ENCODE assay signal across 29 mouse cellular contexts in genomic region chr3:152172322-152172935, GRCm38 (mm10). TPM values are rescaled to one million over a fixed set of nuclear protein-coding genes. Genes with fewer than 3 reads are reported as not detected.
DNase-seq lines count a peak whose midpoint lies in the region; ATAC-seq and TF ChIP-seq lines count a peak whose summit lies in the region.
"Had no signal": no experiment of that assay in that cellular context is flagged by ENCODE, and none has a peak within 500 bp of the region (broad histone marks: within the 10 kb centered on the region; RNA-seq: fewer than 3 reads in every experiment).

No protein-coding gene starts in this region.

- H3K9ac ChIP-seq in lung, embryonic 16.5 days (ENCODE audit: low read length), result no peak overlapping the region
- H3K9ac ChIP-seq: embryonic facial prominence, embryonic 12.5 days; forebrain, embryonic 15.5 days; heart, embryonic 13.5 days; hindbrain, embryonic 14.5 days had no signal

- WGBS in lung, embryonic 16.5 days, result 27% methylated on average over 7 of the region's 7 CpGs
- 53% methylated on average over 7 of the region's 7 CpGs for WGBS in lung, adult 2 months

- peak overlapping the region; percentile 4 for H3K27ac ChIP-seq in lung, embryonic 16.5 days (ENCODE audit: low read length)
- no peak overlapping the region for H3K27ac ChIP-seq in layer of hippocampus, adult 2 months
- H3K27ac ChIP-seq: embryonic facial prominence, embryonic 12.5 days; forebrain, embryonic 10.5 days; forebrain, embryonic 15.5 days; gastrocnemius, adult 2 months; heart, adult 2 months; heart, embryonic 13.5 days; hindbrain, embryonic 14.5 days had no signal

- H3K4me2 ChIP-seq in lung, embryonic 16.5 days (ENCODE audit: low read depth, low read length), result no peak overlapping the region
- H3K4me2 ChIP-seq: embryonic facial prominence, embryonic 12.5 days; forebrain, embryonic 15.5 days; heart, embryonic 13.5 days; hindbrain, embryonic 14.5 days; midbrain, embryonic 11.5 days had no signal

- DNase-seq in kidney, postnatal 10 days, result peak; percentile 22
- DNase-seq in kidney, adult 18-20 months, result no peak
- DNase-seq in lung, adult 2 months, result no peak
- peak; percentile 70 for DNase-seq in lung, postnatal 36 days
- no peak for DNase-seq in adipocyte (ENCODE audit: low spot score)
- no peak for DNase-seq in layer of hippocampus, adult 2 months (ENCODE audit: low spot score in 2 of 2)
- DNase-seq: adrenal gland, postnatal 14 days; cerebellum, adult 11 months; cerebellum, adult 9-10 months; cerebellum, postnatal 36 days; gastrocnemius, adult 2 months; gastrocnemius, postnatal 36 days; heart, adult 2 months; heart, postnatal 10 days; kidney, postnatal 25 days; liver; right cerebral cortex, adult 18-20 months; thymus, postnatal 14 days had no signal

- H3K27me3 ChIP-seq in lung, embryonic 16.5 days (ENCODE audit: control insufficient read depth, insufficient read depth, low read depth, low read length), result no peaks in the 10 kb centered on the region
- H3K27me3 ChIP-seq: embryonic facial prominence, embryonic 12.5 days; forebrain, embryonic 15.5 days; heart, embryonic 13.5 days; Patski had no signal

- no peak overlapping the region for H3K4me3 ChIP-seq in lung, embryonic 16.5 days (ENCODE audit: low read length)
- no peak overlapping the region for H3K4me3 ChIP-seq in lung, adult 2 months (replicated peaks; ENCODE audit: extremely low read depth, low read depth, low read length)
- no peak overlapping the region for H3K4me3 ChIP-seq in layer of hippocampus, adult 2 months
- H3K4me3 ChIP-seq: embryonic facial prominence, embryonic 12.5 days; forebrain, embryonic 10.5 days; forebrain, embryonic 15.5 days; gastrocnemius, adult 2 months; heart, adult 2 months; heart, embryonic 13.5 days had no signal

- no peaks in the 10 kb centered on the region for H3K9me3 ChIP-seq in lung, embryonic 16.5 days (ENCODE audit: control insufficient read depth, low read length)
- H3K9me3 ChIP-seq: embryonic facial prominence, embryonic 12.5 days; forebrain, embryonic 10.5 days; forebrain, embryonic 15.5 days; heart, embryonic 13.5 days had no signal

- no peak for TF ChIP-seq CTCF in lung, adult 2 months (IDR thresholded peaks at IDR 0.05; ENCODE audit: insufficient read depth, low read length)
- no peak for TF ChIP-seq CTCF in layer of hippocampus, adult 2 months (conservative IDR thresholded peaks at IDR 0.05)

- H3K4me1 ChIP-seq in lung, embryonic 16.5 days (replicated peaks; ENCODE audit: control insufficient read depth, insufficient read depth, low read length), result peaks cover 21% of the 10 kb centered on the region
- peaks cover 13% of the 10 kb centered on the region for H3K4me1 ChIP-seq in lung, adult 2 months (ENCODE audit: control insufficient read depth, insufficient read depth, low read length)
- H3K4me1 ChIP-seq: embryonic facial prominence, embryonic 12.5 days; forebrain, embryonic 15.5 days had no signal

- no peaks in the 10 kb centered on the region for H3K36me3 ChIP-seq in lung, embryonic 16.5 days (ENCODE audit: control insufficient read depth, insufficient read depth, low read length)
- H3K36me3 ChIP-seq: embryonic facial prominence, embryonic 12.5 days; forebrain, embryonic 10.5 days; forebrain, embryonic 15.5 days; heart, embryonic 13.5 days had no signal

- TF ChIP-seq POLR2A in lung, adult 2 months (IDR thresholded peaks at IDR 0.05; ENCODE audit: borderline replicate concordance, extremely low read depth, low read depth, low read length), result no peak

- peak; percentile 69 for ATAC-seq in lung, embryonic 16.5 days (ENCODE audit: low read depth)
- ATAC-seq: forebrain, embryonic 15.5 days; midbrain, embryonic 16.5 days had no signal

RNA-seq across cellular contexts. Expression of gene Gipc2, which starts 6.4 kb away (rescaled TPM):
- 12.3 and 13.4 TPM in 2 replicates for polyA plus RNA-seq in lung, embryonic 16.5 days (2015; fragmentation: Nextera tagmentation; extraction: Ambion mirVana)
- 20.1 and 36.6 TPM in 2 replicates for polyA plus RNA-seq in lung, adult 2 months (2012; rRNA removed)
- total RNA-seq in layer of hippocampus, adult 2 months (2021), result 1 to 10 TPM in 1 of 2 experiments, under 1 TPM in 1; 0.98 to 1.3 TPM
- total RNA-seq: hematopoietic stem cell, adult 5-6 weeks; neutrophil, adult 5-6 weeks had no signal

RNA-seq across cellular contexts. Expression of gene Dnajb4, which starts 37.7 kb away (rescaled TPM):
- 44.0 and 44.8 TPM in 2 replicates for polyA plus RNA-seq in lung, embryonic 16.5 days (2015; fragmentation: Nextera tagmentation; extraction: Ambion mirVana)
- polyA plus RNA-seq in lung, adult 2 months (2012; rRNA removed), result 3.8 and 8.3 TPM in 2 replicates
- total RNA-seq in layer of hippocampus, adult 2 months (2021), result 10 to 100 TPM; 61.5 to 62.6 TPM

RNA-seq across cellular contexts. Expression of gene Fubp1, which starts 37.8 kb away (rescaled TPM):
- polyA plus RNA-seq in lung, embryonic 16.5 days (2015; fragmentation: Nextera tagmentation; extraction: Ambion mirVana), result 231 and 251 TPM in 2 replicates
- 59.9 and 66.2 TPM in 2 replicates for polyA plus RNA-seq in lung, adult 2 months (2012; rRNA removed)
- 100 to 1,000 TPM; 123 to 140 TPM for total RNA-seq in layer of hippocampus, adult 2 months (2021)

Comparison
In these comparisons a context has a peak if more than half of its experiments do, and no peak if none do; other contexts are left out.
1. DNase-seq: peak in kidney, postnatal 10 days (single experiment) and lung, postnatal 36 days (single experiment); none in kidney, adult 18-20 months (single experiment), lung, adult 2 months (single experiment), adipocyte (single experiment) and layer of hippocampus, adult 2 months (0 of 2).